Mouse (Mus musculus): ENCODE measurements around the gene Hist1h3a. TPM values are rescaled to one million over a fixed set of nuclear protein-coding genes. Genes with fewer than 3 reads are reported as not detected.

Hist1h3a gene
- polyA plus RNA-seq (2014; fragmentation: Illumina TruSeq; extraction: RNeasy Lipid Tissue Mini Kit (QIAGEN cat#74804); ENCODE audit: low read depth, low replicate concordance), result not detected

GRCm38 (mm10) chr13:23761871-23762821 is at the start of gene Hist1h3a:
TSS of gene Hist1h3a (minus strand) at chr13:23762386.

GRCm38 (mm10) chr13:23806422-23807052 is 44.4 kb upstream of the Hist1h3a start, which contains the start of gene Slc17a2:
TSS of gene Slc17a2 (plus strand) at chr13:23806993.

GRCm38 (mm10) chr13:23769613-23770012 is 7.4 kb upstream of the Hist1h3a start, which contains the start of gene Trim38:
TSS of gene Trim38 (plus strand) at chr13:23769913.

GRCm38 (mm10) chr13:23763586-23764323 is 1.6 kb upstream of the Hist1h3a start, which contains the start of gene Hist1h1a:
TSS of gene Hist1h1a (plus strand) at chr13:23763666.

GRCm38 (mm10) chr13:23760972-23761864 is 968 bp downstream of the Hist1h3a start, which contains the start of gene Hist1h4a:
TSS of gene Hist1h4a (minus strand) at chr13:23761230.

GRCm38 (mm10) chr13:23756790-23757189 is 5.4 kb downstream of the Hist1h3a start, which contains the start of gene Hist1h4b:
TSS of gene Hist1h4b (plus strand) at chr13:23757013.

GRCm38 (mm10) chr13:23752067-23752741 is 10.0 kb downstream of the Hist1h3a start, which contains the start of gene Hist1h3b:
TSS of gene Hist1h3b (plus strand) at chr13:23752267.

GRCm38 (mm10) chr13:23750839-23751477 is 11.2 kb downstream of the Hist1h3a start, which contains the start of gene Hist1h2ab:
TSS of gene Hist1h2ab (plus strand) at chr13:23751126.

GRCm38 (mm10) chr13:23746201-23747080 is 15.7 kb downstream of the Hist1h3a start, which contains the start of gene Hist1h2bb:
TSS of gene Hist1h2bb (plus strand) at chr13:23746734.

GRCm38 (mm10) chr13:23745381-23746161 is 16.6 kb downstream of the Hist1h3a start, which contains the start of gene Hist1h3c:
TSS of gene Hist1h3c (minus strand) at chr13:23745602.

GRCm38 (mm10) chr13:23738677-23739068 is 23.5 kb downstream of the Hist1h3a start, which contains the start of gene Hist1h1c:
TSS of gene Hist1h1c (plus strand) at chr13:23738808.

Other genes starting within 250 kb of the Hist1h3a start
- gene Hist1h4h, start 231.3 kb downstream of the Hist1h3a start, polyA plus RNA-seq (2014; fragmentation: Illumina TruSeq; extraction: RNeasy Lipid Tissue Mini Kit (QIAGEN cat#74804); ENCODE audit: low read depth, low replicate concordance), result not detected
- not detected for gene Hist1h2af, start 228.5 kb downstream of the Hist1h3a start, polyA plus RNA-seq (2014; fragmentation: Illumina TruSeq; extraction: RNeasy Lipid Tissue Mini Kit (QIAGEN cat#74804); ENCODE audit: low read depth, low replicate concordance)
- not detected for gene Hist1h3g, start 227.0 kb downstream of the Hist1h3a start, polyA plus RNA-seq (2014; fragmentation: Illumina TruSeq; extraction: RNeasy Lipid Tissue Mini Kit (QIAGEN cat#74804); ENCODE audit: low read depth, low replicate concordance)
- 1.2 TPM for gene Hist1h2bh, start 219.0 kb downstream of the Hist1h3a start, polyA plus RNA-seq (2014; fragmentation: Illumina TruSeq; extraction: RNeasy Lipid Tissue Mini Kit (QIAGEN cat#74804); ENCODE audit: low read depth, low replicate concordance)
- gene Hist1h3f, start 218.3 kb downstream of the Hist1h3a start, polyA plus RNA-seq (2014; fragmentation: Illumina TruSeq; extraction: RNeasy Lipid Tissue Mini Kit (QIAGEN cat#74804); ENCODE audit: low read depth, low replicate concordance), result not detected
- gene Hist1h4f, start 210.7 kb downstream of the Hist1h3a start, polyA plus RNA-seq (2014; fragmentation: Illumina TruSeq; extraction: RNeasy Lipid Tissue Mini Kit (QIAGEN cat#74804); ENCODE audit: low read depth, low replicate concordance), result not detected
- gene Hist1h1d, start 209.1 kb downstream of the Hist1h3a start, polyA plus RNA-seq (2014; fragmentation: Illumina TruSeq; extraction: RNeasy Lipid Tissue Mini Kit (QIAGEN cat#74804); ENCODE audit: low read depth, low replicate concordance), result 3.8 TPM
- not detected for gene Hist1h3e, start 200.0 kb downstream of the Hist1h3a start, polyA plus RNA-seq (2014; fragmentation: Illumina TruSeq; extraction: RNeasy Lipid Tissue Mini Kit (QIAGEN cat#74804); ENCODE audit: low read depth, low replicate concordance)
- gene Hist1h2ae, start 191.2 kb downstream of the Hist1h3a start, polyA plus RNA-seq (2014; fragmentation: Illumina TruSeq; extraction: RNeasy Lipid Tissue Mini Kit (QIAGEN cat#74804); ENCODE audit: low read depth, low replicate concordance), result not detected
- not detected for gene Hist1h2bg, start 191.0 kb downstream of the Hist1h3a start, polyA plus RNA-seq (2014; fragmentation: Illumina TruSeq; extraction: RNeasy Lipid Tissue Mini Kit (QIAGEN cat#74804); ENCODE audit: low read depth, low replicate concordance)
- not detected for gene Hist1h2bf, start 188.2 kb downstream of the Hist1h3a start, polyA plus RNA-seq (2014; fragmentation: Illumina TruSeq; extraction: RNeasy Lipid Tissue Mini Kit (QIAGEN cat#74804); ENCODE audit: low read depth, low replicate concordance)
- gene Hist1h2ad, start 188.0 kb downstream of the Hist1h3a start, polyA plus RNA-seq (2014; fragmentation: Illumina TruSeq; extraction: RNeasy Lipid Tissue Mini Kit (QIAGEN cat#74804); ENCODE audit: low read depth, low replicate concordance), result not detected
- gene Hist1h3d, start 186.6 kb downstream of the Hist1h3a start, polyA plus RNA-seq (2014; fragmentation: Illumina TruSeq; extraction: RNeasy Lipid Tissue Mini Kit (QIAGEN cat#74804); ENCODE audit: low read depth, low replicate concordance), result 0.49 TPM
- 0.40 TPM for gene Hist1h4d, start 180.8 kb downstream of the Hist1h3a start, polyA plus RNA-seq (2014; fragmentation: Illumina TruSeq; extraction: RNeasy Lipid Tissue Mini Kit (QIAGEN cat#74804); ENCODE audit: low read depth, low replicate concordance)
- 17.8 TPM for gene Hist1h2be, start 141.3 kb downstream of the Hist1h3a start, polyA plus RNA-seq (2014; fragmentation: Illumina TruSeq; extraction: RNeasy Lipid Tissue Mini Kit (QIAGEN cat#74804); ENCODE audit: low read depth, low replicate concordance)
- 7.7 TPM for gene Hist1h1e, start 139.8 kb downstream of the Hist1h3a start, polyA plus RNA-seq (2014; fragmentation: Illumina TruSeq; extraction: RNeasy Lipid Tissue Mini Kit (QIAGEN cat#74804); ENCODE audit: low read depth, low replicate concordance)
- gene Hist1h2ac, start 78.4 kb downstream of the Hist1h3a start, polyA plus RNA-seq (2014; fragmentation: Illumina TruSeq; extraction: RNeasy Lipid Tissue Mini Kit (QIAGEN cat#74804); ENCODE audit: low read depth, low replicate concordance), result 3.4 TPM
- gene Hist1h2bc, start 78.2 kb downstream of the Hist1h3a start, polyA plus RNA-seq (2014; fragmentation: Illumina TruSeq; extraction: RNeasy Lipid Tissue Mini Kit (QIAGEN cat#74804); ENCODE audit: low read depth, low replicate concordance), result 366 TPM
- not detected for gene Hist1h1t, start 66.6 kb downstream of the Hist1h3a start, polyA plus RNA-seq (2014; fragmentation: Illumina TruSeq; extraction: RNeasy Lipid Tissue Mini Kit (QIAGEN cat#74804); ENCODE audit: low read depth, low replicate concordance)
- gene Hist1h4c, start 63.9 kb downstream of the Hist1h3a start, polyA plus RNA-seq (2014; fragmentation: Illumina TruSeq; extraction: RNeasy Lipid Tissue Mini Kit (QIAGEN cat#74804); ENCODE audit: low read depth, low replicate concordance), result 6.6 TPM
- 29.7 TPM for gene Hfe, start 51.5 kb downstream of the Hist1h3a start, polyA plus RNA-seq (2014; fragmentation: Illumina TruSeq; extraction: RNeasy Lipid Tissue Mini Kit (QIAGEN cat#74804); ENCODE audit: low read depth, low replicate concordance)
- 67.6 TPM for gene Hist1h1c, start 23.6 kb downstream of the Hist1h3a start, polyA plus RNA-seq (2014; fragmentation: Illumina TruSeq; extraction: RNeasy Lipid Tissue Mini Kit (QIAGEN cat#74804); ENCODE audit: low read depth, low replicate concordance)
- gene Hist1h3c, start 16.8 kb downstream of the Hist1h3a start, polyA plus RNA-seq (2014; fragmentation: Illumina TruSeq; extraction: RNeasy Lipid Tissue Mini Kit (QIAGEN cat#74804); ENCODE audit: low read depth, low replicate concordance), result not detected
- gene Hist1h2bb, start 15.7 kb downstream of the Hist1h3a start, polyA plus RNA-seq (2014; fragmentation: Illumina TruSeq; extraction: RNeasy Lipid Tissue Mini Kit (QIAGEN cat#74804); ENCODE audit: low read depth, low replicate concordance), result not detected
- gene Hist1h2ab, start 11.3 kb downstream of the Hist1h3a start, polyA plus RNA-seq (2014; fragmentation: Illumina TruSeq; extraction: RNeasy Lipid Tissue Mini Kit (QIAGEN cat#74804); ENCODE audit: low read depth, low replicate concordance), result not detected
- gene Hist1h3b, start 10.1 kb downstream of the Hist1h3a start, polyA plus RNA-seq (2014; fragmentation: Illumina TruSeq; extraction: RNeasy Lipid Tissue Mini Kit (QIAGEN cat#74804); ENCODE audit: low read depth, low replicate concordance), result not detected
- gene Hist1h4b, start 5.4 kb downstream of the Hist1h3a start, polyA plus RNA-seq (2014; fragmentation: Illumina TruSeq; extraction: RNeasy Lipid Tissue Mini Kit (QIAGEN cat#74804); ENCODE audit: low read depth, low replicate concordance), result not detected
- not detected for gene Hist1h4a, start 1.2 kb downstream of the Hist1h3a start, polyA plus RNA-seq (2014; fragmentation: Illumina TruSeq; extraction: RNeasy Lipid Tissue Mini Kit (QIAGEN cat#74804); ENCODE audit: low read depth, low replicate concordance)
- gene Hist1h1a, start 1.3 kb upstream of the Hist1h3a start, polyA plus RNA-seq (2014; fragmentation: Illumina TruSeq; extraction: RNeasy Lipid Tissue Mini Kit (QIAGEN cat#74804); ENCODE audit: low read depth, low replicate concordance), result not detected
- not detected for gene Trim38, start 7.5 kb upstream of the Hist1h3a start, polyA plus RNA-seq (2014; fragmentation: Illumina TruSeq; extraction: RNeasy Lipid Tissue Mini Kit (QIAGEN cat#74804); ENCODE audit: low read depth, low replicate concordance)
- 23.4 TPM for gene Slc17a2, start 44.6 kb upstream of the Hist1h3a start, polyA plus RNA-seq (2014; fragmentation: Illumina TruSeq; extraction: RNeasy Lipid Tissue Mini Kit (QIAGEN cat#74804); ENCODE audit: low read depth, low replicate concordance)
- 577 TPM for gene Slc17a3, start 77.0 kb upstream of the Hist1h3a start, polyA plus RNA-seq (2014; fragmentation: Illumina TruSeq; extraction: RNeasy Lipid Tissue Mini Kit (QIAGEN cat#74804); ENCODE audit: low read depth, low replicate concordance)
- gene Slc17a1, start 105.4 kb upstream of the Hist1h3a start, polyA plus RNA-seq (2014; fragmentation: Illumina TruSeq; extraction: RNeasy Lipid Tissue Mini Kit (QIAGEN cat#74804); ENCODE audit: low read depth, low replicate concordance), result 1,038 TPM
- gene Slc17a4, start 152.6 kb upstream of the Hist1h3a start, polyA plus RNA-seq (2014; fragmentation: Illumina TruSeq; extraction: RNeasy Lipid Tissue Mini Kit (QIAGEN cat#74804); ENCODE audit: low read depth, low replicate concordance), result 3.4 TPM
- not detected for gene Hist1h2ba, start 171.8 kb upstream of the Hist1h3a start, polyA plus RNA-seq (2014; fragmentation: Illumina TruSeq; extraction: RNeasy Lipid Tissue Mini Kit (QIAGEN cat#74804); ENCODE audit: low read depth, low replicate concordance)
- gene Hist1h2aa, start 172.1 kb upstream of the Hist1h3a start, polyA plus RNA-seq (2014; fragmentation: Illumina TruSeq; extraction: RNeasy Lipid Tissue Mini Kit (QIAGEN cat#74804); ENCODE audit: low read depth, low replicate concordance), result not detected
- not detected for gene Scgn, start 228.8 kb upstream of the Hist1h3a start, polyA plus RNA-seq (2014; fragmentation: Illumina TruSeq; extraction: RNeasy Lipid Tissue Mini Kit (QIAGEN cat#74804); ENCODE audit: low read depth, low replicate concordance)

All from kidney, adult 10 weeks (tissue).